Mouse (Mus musculus): Measurements from ENCODE around the gene Prnd.
A peak's percentile ranks its signal among the peaks of the same experiment; 100 is the strongest.

Gene Prnd

DNA sequence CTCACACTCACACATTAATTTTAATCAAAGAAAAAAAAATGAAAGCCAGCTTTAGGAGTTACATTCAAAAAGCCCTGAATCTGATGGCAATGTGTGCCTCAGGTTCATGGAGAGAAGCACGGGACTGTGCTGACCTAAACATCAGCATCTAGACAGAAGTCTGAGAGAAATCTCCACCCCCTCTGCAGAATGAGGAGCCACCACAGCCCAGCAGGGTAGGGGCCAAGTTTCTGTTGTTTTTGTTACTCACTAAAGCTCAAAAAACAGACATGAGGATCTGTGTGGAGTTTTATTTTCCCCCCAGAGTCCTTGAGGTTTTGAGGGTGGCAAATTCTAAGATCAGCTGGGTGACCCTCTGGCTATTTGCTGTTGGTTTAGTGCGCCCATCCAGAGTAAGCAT, 37.9 kb downstream of the Prnd start:
- DNase-seq = no peak

DNA sequence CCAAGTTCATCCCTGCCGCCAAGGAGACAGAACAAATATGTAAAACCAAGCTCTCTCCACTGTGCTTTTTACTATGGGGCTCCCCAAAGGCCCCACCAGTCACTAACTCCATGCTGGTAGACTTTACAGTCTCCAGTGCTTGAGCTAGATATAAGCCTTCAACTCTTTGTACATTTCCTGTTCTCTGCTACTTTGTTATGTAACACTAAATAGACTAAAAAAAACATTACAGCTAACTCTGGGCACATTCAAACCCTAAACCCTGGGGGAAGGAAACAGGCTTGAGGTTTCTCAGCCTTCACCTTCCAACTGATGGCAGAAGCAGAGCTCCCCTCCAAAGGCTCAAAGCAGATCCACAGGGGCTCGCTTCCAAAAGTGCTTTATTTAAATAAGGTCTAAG, 41.8 kb downstream of the Prnd start:
- DNase-seq = no peak

DNA sequence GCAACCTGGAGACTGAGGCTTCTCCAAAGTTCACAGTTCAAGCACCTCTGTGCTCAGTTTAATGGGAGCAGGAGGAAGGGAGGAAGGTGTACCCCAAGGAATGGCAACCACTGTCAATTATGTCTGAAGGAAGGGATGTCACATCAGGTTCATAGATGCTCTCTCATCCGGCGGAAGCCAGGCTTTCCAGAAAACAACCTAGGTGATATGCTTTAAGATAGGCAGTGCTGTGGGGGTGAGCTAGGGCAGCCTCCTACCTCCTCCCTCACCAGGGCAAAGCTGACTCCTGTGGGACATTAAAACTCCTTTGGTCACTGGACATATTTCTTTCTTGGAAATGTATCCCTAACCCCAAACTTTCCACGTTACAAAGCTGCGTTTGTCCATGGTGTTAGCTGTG, 42.5 kb downstream of the Prnd start:
- no peak for DNase-seq

DNA sequence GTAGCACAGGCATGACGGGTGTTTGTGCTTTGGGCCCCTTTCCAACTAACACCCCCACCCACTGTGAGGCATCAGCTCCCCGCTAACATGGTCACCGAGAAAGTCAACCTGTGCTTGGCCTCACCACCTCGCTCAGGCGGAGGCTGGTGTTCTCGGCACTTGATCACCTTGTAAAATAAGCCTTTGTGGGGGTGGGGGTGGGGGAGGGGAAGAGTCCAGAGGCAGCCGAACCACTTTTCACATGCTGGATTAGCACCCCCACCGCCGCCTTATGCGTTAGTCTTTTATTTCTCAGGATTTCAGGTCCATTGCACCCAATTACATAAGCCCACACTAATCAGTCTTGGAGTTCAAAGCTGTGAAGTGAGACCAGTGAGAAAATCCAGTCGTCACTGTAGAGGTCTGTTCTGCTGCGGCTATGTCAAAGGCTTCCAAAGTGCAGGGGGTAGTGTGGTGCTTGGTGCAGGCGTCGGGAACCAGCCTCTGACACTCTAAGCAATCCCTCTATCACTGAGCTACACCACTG, 43.0 kb downstream of the Prnd start:
- peak; percentile 38 to 53 for DNase-seq

DNA sequence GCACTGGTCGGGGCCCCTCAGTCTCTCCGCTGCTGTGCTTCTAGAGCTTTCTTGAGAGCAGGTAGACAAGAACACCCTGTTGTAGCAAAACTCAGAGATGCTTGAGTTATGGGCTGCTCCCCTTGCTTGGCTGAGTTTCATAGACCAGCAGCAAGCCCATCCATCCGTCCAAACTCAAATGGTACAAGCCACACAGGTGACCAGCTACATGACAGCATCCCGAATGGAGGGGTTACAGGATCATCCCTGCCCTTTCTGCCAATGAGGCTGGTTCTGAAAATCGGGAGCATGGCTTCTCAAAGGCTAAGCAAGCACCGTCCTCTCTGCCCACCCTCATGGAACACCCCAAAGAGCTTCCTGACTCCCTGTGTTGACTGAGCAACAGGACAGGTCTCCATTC, 44.3 kb downstream of the Prnd start:
- DNase-seq = no peak

DNA sequence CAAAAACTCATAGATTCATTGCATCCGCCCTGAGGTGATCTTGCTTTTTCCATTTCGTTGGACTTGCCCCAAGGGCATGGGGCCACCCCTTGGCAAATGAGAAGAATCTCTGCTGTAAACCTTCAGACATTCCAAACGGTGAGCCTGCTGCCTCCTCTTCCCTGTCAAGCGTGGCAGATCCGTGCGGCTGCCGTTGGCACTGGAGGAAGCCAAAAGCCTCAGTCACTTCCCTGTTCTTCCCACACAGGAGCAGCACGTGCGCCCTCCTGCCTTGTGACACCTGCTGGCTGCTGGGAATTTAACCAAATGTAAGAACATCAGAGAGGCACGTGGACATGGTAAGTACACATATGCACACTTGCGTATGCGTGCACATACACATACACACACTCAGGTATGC, 45.1 kb downstream of the Prnd start:
- DNase-seq = peak; percentile 82 to 85

DNA sequence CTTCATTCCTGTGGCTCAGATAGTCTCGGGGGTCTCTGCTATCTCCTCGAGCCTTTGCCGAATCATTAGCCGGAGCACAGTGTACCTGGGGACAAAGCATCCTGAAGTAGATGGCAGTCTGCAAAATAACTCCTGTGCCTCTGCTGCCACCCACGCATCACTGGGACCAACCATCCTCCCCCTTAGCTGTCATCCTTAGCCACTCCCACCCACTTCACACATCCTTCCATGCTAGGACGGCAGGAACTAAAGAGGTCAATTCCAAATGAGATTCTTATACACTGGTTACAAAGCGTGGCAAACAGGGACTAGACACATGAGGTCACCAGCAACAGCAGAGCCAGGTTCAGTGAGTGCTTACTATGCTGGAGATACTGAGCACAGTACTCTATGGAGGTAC, 45.7 kb downstream of the Prnd start:
- DNase-seq = no peak

DNA sequence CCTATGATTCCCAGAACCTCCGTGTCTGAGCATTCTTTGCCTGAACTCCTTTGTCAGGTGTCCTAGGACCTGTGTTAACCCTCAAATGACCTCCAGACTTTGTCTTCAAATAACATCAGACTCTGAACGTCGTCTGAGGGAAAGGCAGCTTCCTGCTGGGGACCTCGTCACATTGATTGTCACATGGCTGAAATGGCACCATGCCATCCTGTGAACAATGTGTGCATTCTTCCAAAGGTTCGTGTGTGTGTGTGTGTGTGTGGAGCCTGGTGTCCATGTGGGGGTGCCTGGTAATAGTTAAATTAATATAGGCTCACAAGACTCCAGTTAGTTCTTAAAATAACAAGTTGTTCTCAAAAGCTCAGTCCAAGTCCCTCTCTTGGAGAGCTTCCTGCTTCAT, 46.7 kb downstream of the Prnd start:
- DNase-seq = peak; percentile 24 to 51

DNA sequence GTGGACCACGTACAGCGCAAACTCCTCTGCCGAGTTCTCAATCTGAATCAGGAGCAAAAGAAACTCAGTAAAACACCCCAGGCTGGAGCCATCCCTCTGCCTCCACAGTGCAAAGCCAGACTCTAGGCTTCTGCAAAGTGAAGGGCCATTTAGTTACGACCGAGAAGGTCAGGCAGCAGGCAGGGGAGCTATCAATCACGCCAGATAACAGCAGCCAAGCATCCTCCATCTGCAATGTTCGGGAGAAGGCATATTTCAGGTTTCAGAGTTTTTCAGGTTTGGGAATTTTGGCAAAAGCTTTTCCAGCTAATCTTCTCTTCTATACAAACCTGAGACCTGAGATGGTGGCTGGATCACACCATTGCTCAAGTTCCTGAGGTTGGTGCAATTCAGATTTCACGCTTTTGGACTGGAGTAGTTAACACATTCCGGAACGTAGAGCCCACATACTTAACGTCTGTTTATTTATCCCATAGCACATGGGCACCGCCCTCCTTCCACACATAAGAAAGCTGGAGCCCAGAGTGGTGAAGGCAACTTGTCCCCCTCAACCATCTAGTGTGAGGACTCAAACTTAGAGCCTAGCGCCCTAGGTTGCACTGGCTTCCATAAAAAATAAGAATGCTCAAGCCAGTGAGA, 51.2 kb downstream of the Prnd start:
- no peak for DNase-seq

DNA sequence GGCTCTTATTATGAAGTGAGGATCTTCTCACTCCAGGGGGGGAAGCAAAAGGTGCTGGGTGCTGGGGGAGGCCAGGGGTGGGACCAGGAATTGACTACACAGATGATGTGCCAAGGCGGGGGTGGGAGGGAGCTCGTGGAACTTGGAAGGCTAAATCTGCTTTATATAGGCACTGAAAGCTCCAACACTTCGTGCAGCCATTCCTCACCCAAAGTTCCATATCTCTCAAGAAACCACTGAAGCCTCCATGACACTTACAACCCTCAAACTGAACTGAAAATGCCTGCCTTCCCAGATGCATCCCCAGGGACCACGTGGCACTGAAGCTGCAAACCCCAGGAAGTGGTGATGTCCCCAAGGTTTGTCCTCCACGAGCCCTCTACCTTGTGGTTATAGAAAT, 53.3 kb downstream of the Prnd start:
- no peak for DNase-seq

DNA sequence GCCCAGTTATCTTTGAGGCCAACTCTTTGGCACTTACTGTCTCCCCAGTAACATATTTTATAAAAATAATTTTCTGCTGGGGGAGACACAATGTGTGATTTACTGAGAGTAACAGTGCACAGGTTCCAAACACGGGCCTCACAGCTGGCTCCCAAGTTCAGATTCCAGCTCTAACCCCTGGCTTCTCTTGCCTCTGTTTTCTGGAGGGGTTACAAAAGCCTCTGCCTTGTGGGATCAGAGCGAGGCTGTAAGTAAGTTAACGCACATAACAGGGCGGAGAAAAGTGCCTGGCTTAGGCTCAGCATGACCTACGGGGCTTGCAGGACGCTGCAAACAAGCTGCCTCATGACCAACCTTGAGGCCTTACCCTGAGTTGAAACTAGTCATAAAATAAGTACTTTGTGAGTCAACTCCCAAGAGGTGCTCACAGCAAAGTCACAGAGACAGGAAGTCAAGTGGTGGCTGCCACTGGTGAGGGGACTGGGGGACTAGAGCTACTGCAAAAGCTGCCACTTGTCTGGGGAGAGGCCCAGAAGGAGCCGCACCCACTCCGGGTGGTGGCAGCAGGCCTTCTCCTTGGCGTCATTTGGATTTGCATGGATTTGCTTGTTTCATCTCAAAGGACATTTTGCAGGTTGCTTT, 54.0 kb downstream of the Prnd start:
- DNase-seq = no peak

DNA sequence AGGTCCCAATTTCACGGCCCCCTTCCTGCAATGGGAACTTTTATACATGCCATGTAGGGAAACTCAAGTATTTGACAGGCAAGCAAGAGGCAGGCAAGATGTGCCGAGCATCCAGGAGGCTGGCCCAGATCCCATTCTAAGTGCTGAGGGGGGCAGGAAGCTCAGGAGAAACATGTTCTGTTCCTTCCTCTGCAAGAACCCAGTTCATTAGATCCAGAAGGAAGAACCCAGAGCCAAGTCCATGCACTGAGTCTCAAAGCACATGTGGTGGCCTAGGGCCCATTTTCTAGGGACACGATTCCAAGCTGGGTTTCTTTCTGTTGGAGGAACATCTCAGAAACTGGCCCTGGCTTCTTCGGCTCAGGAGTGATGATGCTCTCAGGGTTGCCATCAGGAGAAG, 54.8 kb downstream of the Prnd start:
- no peak for DNase-seq

Measured in cerebellum, postnatal 14 days (tissue).